Mouse (Mus musculus) forebrain, embryonic 16.5 days (tissue): ENCODE measurements around the gene Olfr571. TPM values are rescaled to one million over a fixed set of nuclear protein-coding genes. Genes with fewer than 3 reads are reported as not detected.

Source experiments
- polyA plus RNA-seq: library from polyadenylated mRNA; unstranded; fragments of >200 nt; fragmentation: Nextera tagmentation; extraction: Ambion mirVana; gene quantifications from 2 replicates; pipeline ENCODE4 v1.2.1, GENCODE M21; 2015

Olfr571 gene
- polyA plus RNA-seq, 1 experiment from 2014 or later: not detected

Other genes with a start within 250 kb of the Olfr571 start
- gene Trim68, start 230.2 kb downstream of the Olfr571 start, polyA plus RNA-seq: 5.6 and 5.8 TPM in 2 replicates
- gene Olfr557, start 221.6 kb downstream of the Olfr571 start, polyA plus RNA-seq: not detected in 2 replicates
- gene Olfr558, start 215.3 kb downstream of the Olfr571 start, polyA plus RNA-seq: not detected in 2 replicates
- not detected in 2 replicates for gene Olfr33, start 198.5 kb downstream of the Olfr571 start, polyA plus RNA-seq
- gene Olfr559, start 190.0 kb downstream of the Olfr571 start, polyA plus RNA-seq: not detected in 2 replicates
- not detected in 2 replicates for gene Olfr560, start 158.2 kb downstream of the Olfr571 start, polyA plus RNA-seq
- gene Olfr78, start 158.1 kb downstream of the Olfr571 start, polyA plus RNA-seq: not detected in 2 replicates
- gene Olfr561, start 146.3 kb downstream of the Olfr571 start, polyA plus RNA-seq: not detected in 2 replicates
- gene Olfr564, start 114.1 kb downstream of the Olfr571 start, polyA plus RNA-seq: not detected in 2 replicates
- not detected in 2 replicates for gene Olfr566, start 58.8 kb downstream of the Olfr571 start, polyA plus RNA-seq
- gene Olfr568, start 40.4 kb downstream of the Olfr571 start, polyA plus RNA-seq: not detected in 2 replicates
- not detected in 2 replicates for gene Olfr569, start 26.7 kb downstream of the Olfr571 start, polyA plus RNA-seq
- gene Olfr570, start 23.0 kb downstream of the Olfr571 start, polyA plus RNA-seq: 0.20 TPM in 1 of 2 replicates, not detected in the other
- not detected in 2 replicates for gene Olfr572, start 6.9 kb upstream of the Olfr571 start, polyA plus RNA-seq
- gene Olfr573-ps1, start 25.0 kb upstream of the Olfr571 start, polyA plus RNA-seq: not detected in 2 replicates
- gene Olfr574, start 30.9 kb upstream of the Olfr571 start, polyA plus RNA-seq: not detected in 2 replicates
- gene Olfr575, start 41.2 kb upstream of the Olfr571 start, polyA plus RNA-seq: not detected in 2 replicates
- not detected in 2 replicates for gene Olfr576, start 45.1 kb upstream of the Olfr571 start, polyA plus RNA-seq
- gene Olfr577, start 58.4 kb upstream of the Olfr571 start, polyA plus RNA-seq: not detected in 2 replicates
- gene Olfr578, start 71.8 kb upstream of the Olfr571 start, polyA plus RNA-seq: not detected in 2 replicates
- gene Olfr582, start 120.5 kb upstream of the Olfr571 start, polyA plus RNA-seq: not detected in 2 replicates
- gene Olfr583, start 133.8 kb upstream of the Olfr571 start, polyA plus RNA-seq: not detected in 2 replicates
- gene Olfr584, start 164.3 kb upstream of the Olfr571 start, polyA plus RNA-seq: not detected in 2 replicates
- not detected in 2 replicates for gene Olfr585, start 180.2 kb upstream of the Olfr571 start, polyA plus RNA-seq
- not detected in 2 replicates for gene Olfr586, start 208.1 kb upstream of the Olfr571 start, polyA plus RNA-seq
- not detected in 2 replicates for gene Olfr588-ps1, start 223.3 kb upstream of the Olfr571 start, polyA plus RNA-seq
- gene Olfr589, start 238.8 kb upstream of the Olfr571 start, polyA plus RNA-seq: not detected in 2 replicates